Mouse (Mus musculus) gastrocnemius, postnatal 14 days (tissue): Measurements from ENCODE around the gene Crebl2. TPM values are rescaled to one million over a fixed set of nuclear protein-coding genes. Genes with fewer than 3 reads are reported as not detected.

Experiments
- DNase-seq: peaks from one replicate; pipeline ENCODE4 v3.0.0; 2021; ENCODE audit warnings: mixed read lengths
- intact Hi-C: fragments of 180-260 bp; cut with DNase I; formaldehyde crosslinking; loops from one replicate; pipeline ENCODE4 v1.15.1; 2025; ENCODE audit warnings: low total_unique reads
- total RNA-seq, 2 experiments: library from RNA; stranded (reverse); gene quantifications; 2 replicates each; pipeline ENCODE4 v1.2.3; 2021

Crebl2 gene
- total RNA-seq, 2 experiments from 2014 or later: 3.5 to 5.0 TPM

GRCm38 (mm10) chr6:134896570-134897436 lies 66.8 kb downstream of the Crebl2 start:
- intact Hi-C loops: no loop called here
- no peak for DNase-seq

GRCm38 (mm10) chr6:134897443-134898094 lies 67.6 kb downstream of the Crebl2 start:
- intact Hi-C loops: no loop called here
- DNase-seq: peak; percentile 93

GRCm38 (mm10) chr6:134898095-134898965 lies 68.4 kb downstream of the Crebl2 start, which contains the start of gene Gpr19:
TSS of gene Gpr19 (minus strand) at chr6:134898578.
- intact Hi-C loops: no loop called here
- DNase-seq: peak; percentile 93

- intact Hi-C loops: no loop called here
- no peak for DNase-seq
Measured at GRCm38 (mm10) chr6:134903368-134903767, 73.4 kb downstream of the Crebl2 start.

- intact Hi-C loops: no loop called here
- DNase-seq: no peak
Measured at GRCm38 (mm10) chr6:134903891-134904884, 74.2 kb downstream of the Crebl2 start.

- intact Hi-C loops: no loop called here
- DNase-seq: no peak
Measured at GRCm38 (mm10) chr6:134905811-134906210, 75.9 kb downstream of the Crebl2 start.

Other genes with a start within 250 kb of the Crebl2 start
- 1 to 10 TPM; 2.8 to 3.4 TPM for gene Mansc1, start 197.7 kb upstream of the Crebl2 start, total RNA-seq
- gene Borcs5, start 190.6 kb upstream of the Crebl2 start, total RNA-seq: 10 to 100 TPM; 11.0 to 12.0 TPM
- gene Dusp16, start 37.5 kb upstream of the Crebl2 start, total RNA-seq: 10 to 100 TPM; 13.5 to 14.4 TPM
- gene Gpr19, start 68.4 kb downstream of the Crebl2 start, total RNA-seq: 1 to 10 TPM; 5.5 to 5.8 TPM
- 10 to 100 TPM; 42.0 to 42.4 TPM for gene Cdkn1b, start 90.2 kb downstream of the Crebl2 start, total RNA-seq
- gene Apold1, start 151.6 kb downstream of the Crebl2 start, total RNA-seq: 1 to 10 TPM; 2.7 to 2.8 TPM
- gene Ddx47, start 181.5 kb downstream of the Crebl2 start, total RNA-seq: 10 to 100 TPM; 30.2 to 33.0 TPM
- under 1 TPM; 0.41 to 0.66 TPM for gene Gprc5a, start 235.5 kb downstream of the Crebl2 start, total RNA-seq